Mouse (Mus musculus) heart, adult 2 months (tissue): ENCODE results near the gene Yars. TPM values are rescaled to one million over a fixed set of nuclear protein-coding genes. Genes with fewer than 3 reads are reported as not detected.
A peak's percentile ranks its signal among the peaks of the same experiment; 100 is the strongest.

Experiments used
- DNase-seq, 2 experiments: peaks; one replicate each; pipeline ENCODE4 v3.0.0; 2021
- H3K27ac ChIP-seq: fragments of 200-600 bp; 2 replicates; pipeline ENCODE4 v1.8.1; 2022
- H3K27me3 ChIP-seq: fragments of 200-500 bp; 2 replicates; pipeline ENCODE4 v1.6.1; 2012; ENCODE audit warnings: mild to moderate bottlenecking, low read length, inconsistent platforms, mixed read lengths; ENCODE audit not compliant: control insufficient read depth, insufficient read depth
- H3K36me3 ChIP-seq: fragments of 200-500 bp; 2 replicates; pipeline ENCODE4 v1.6.1; 2012; ENCODE audit warnings: low read length, inconsistent platforms; ENCODE audit not compliant: control insufficient read depth, insufficient read depth
- H3K4me1 ChIP-seq: fragments of 200-500 bp; 2 replicates; pipeline ENCODE4 v1.6.1; 2011; ENCODE audit warnings: low read length; ENCODE audit not compliant: control insufficient read depth, insufficient read depth
- H3K4me3 ChIP-seq: fragments of 200-600 bp; 2 replicates; pipeline ENCODE4 v1.8.1; 2022
- H3K79me2 ChIP-seq: fragments of 200-500 bp; replicated peaks from 2 replicates; pipeline ENCODE4 v1.6.1; 2012; ENCODE audit warnings: mild to moderate bottlenecking, inconsistent platforms, low read length, moderate library complexity, mixed read lengths; ENCODE audit not compliant: control insufficient read depth, insufficient read depth
- H3K9ac ChIP-seq: fragments of 200-500 bp; 2 replicates; pipeline ENCODE4 v1.6.1; 2012; ENCODE audit warnings: low read depth, mild to moderate bottlenecking, control low read depth, inconsistent platforms, low read length, mixed read lengths
- CTCF ChIP-seq: fragments of 200-600 bp; IDR thresholded peaks from 2 replicates; pipeline ENCODE4 v1.8.1; 2022; ENCODE audit warnings: antibody characterized with exemption, mild to moderate bottlenecking, moderate library complexity
- EP300 ChIP-seq: fragments of 200-500 bp; IDR thresholded peaks from 2 replicates; pipeline ENCODE4 v1.6.1; 2011; ENCODE audit warnings: low read depth, low read length, control low read depth; ENCODE audit not compliant: insufficient read depth
- POLR2A ChIP-seq: fragments of 200-500 bp; IDR thresholded peaks from 2 replicates; pipeline ENCODE4 v1.6.1; 2011; ENCODE audit warnings: mild to moderate bottlenecking, low read depth, low read length, control low read depth; ENCODE audit not compliant: insufficient read depth
- WGBS: fragments of 180-500 bp; shearing (Covaris S2); methylation state at CpG from one replicate; pipeline ENCODE4 v1.1.7; 2018; 5-methylcytosine and 5-hydroxymethylcytosine counted together
- intact Hi-C: fragments of 180-260 bp; cut with DNase I; formaldehyde crosslinking; loops from one replicate; pipeline ENCODE4 v1.15.1; 2025
- polyA plus RNA-seq: library from polyadenylated mRNA; depleted of rRNA; stranded (reverse); fragments of >200 nt; gene quantifications from 2 replicates; pipeline ENCODE4 v1.2.3, GENCODE M21; 2012
- total RNA-seq, 2 experiments: library from RNA; stranded (reverse); gene quantifications; 2 replicates each; pipeline ENCODE4 v1.2.3; 2021

The Yars gene
- total and polyA plus RNA-seq, 3 experiments: 10.4 to 29.7 (median 26.3) TPM

DNA sequence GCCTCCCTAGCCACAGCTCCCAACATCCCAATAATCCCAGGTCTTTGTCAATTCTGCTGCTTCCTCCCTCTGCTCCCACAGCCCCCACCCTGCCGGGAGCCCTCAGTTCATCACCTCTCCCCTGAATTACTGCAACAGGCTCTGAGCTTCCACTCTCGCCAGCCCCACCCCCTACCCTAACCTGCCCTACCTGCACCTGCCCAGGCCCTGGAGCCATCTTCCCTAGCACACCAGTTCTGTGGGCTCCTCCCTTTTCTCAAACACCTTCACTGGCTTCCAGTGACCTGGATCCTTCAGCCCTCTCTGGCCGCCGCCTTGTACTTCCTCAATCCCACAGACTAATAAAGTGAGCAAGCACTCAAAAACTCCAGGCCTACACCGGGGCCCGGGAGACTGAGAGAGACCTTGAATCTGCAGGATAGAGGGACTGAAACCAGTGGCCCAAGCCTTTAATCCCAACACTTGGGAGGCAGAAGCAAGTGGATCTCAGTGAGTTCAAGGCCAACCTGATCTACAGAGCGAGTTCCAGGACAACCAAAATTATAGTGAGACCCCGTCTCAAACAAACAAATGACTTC, 46.8 kb downstream of the Yars start:
- H3K36me3 ChIP-seq: no peaks in the 10 kb centered on the region
- H3K79me2 ChIP-seq: no peaks in the 10 kb centered on the region
- no peak overlapping the region for H3K9ac ChIP-seq
- intact Hi-C loops: no loop called here
- WGBS: 92% methylated on average over 8 of the region's 8 CpGs
- no peaks in the 10 kb centered on the region for H3K27me3 ChIP-seq
- H3K27ac ChIP-seq: no peak overlapping the region
- TF ChIP-seq CTCF (no peak), POLR2A (no peak), EP300 (no peak)
- no peak overlapping the region for H3K4me3 ChIP-seq
- peaks cover 5% of the 10 kb centered on the region for H3K4me1 ChIP-seq
- DNase-seq: no peak

DNA sequence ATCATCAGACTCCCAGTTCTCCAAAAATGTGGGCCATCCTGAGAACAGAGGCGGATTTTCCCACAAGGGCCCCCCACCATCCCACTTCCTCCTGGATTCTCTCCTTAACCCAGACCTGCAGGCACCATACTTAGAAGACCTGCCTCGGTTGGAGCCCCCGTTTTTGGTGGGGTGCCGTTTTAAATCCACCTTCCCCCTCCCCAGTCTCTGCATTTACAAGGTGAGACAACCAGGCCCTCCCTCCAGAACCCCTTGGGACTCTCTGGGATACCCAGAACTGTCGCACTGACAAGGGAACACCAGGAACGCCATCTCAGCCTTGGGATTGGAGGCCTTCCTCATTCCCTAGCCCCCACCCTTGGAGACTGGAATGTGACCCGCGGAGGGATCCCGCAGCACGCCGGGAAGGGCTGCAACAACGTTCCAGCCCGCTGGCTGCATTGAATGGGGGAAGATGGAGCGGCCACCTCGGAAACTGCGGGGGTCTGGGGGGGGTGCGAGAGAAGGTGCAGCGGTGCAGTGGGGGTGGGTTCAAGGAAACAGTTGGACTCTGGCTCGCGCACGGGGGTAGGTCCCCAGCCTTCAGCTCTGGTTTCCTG, 48.4 kb downstream of the Yars start:
- intact Hi-C loops: no loop called here
- 49% methylated on average over 21 of the region's 21 CpGs for WGBS
- no peaks in the 10 kb centered on the region for H3K36me3 ChIP-seq
- TF ChIP-seq EP300 (no peak), CTCF (no peak), POLR2A (no peak)
- H3K27me3 ChIP-seq: no peaks in the 10 kb centered on the region
- no peak overlapping the region for H3K4me3 ChIP-seq
- H3K79me2 ChIP-seq: no peaks in the 10 kb centered on the region
- H3K27ac ChIP-seq: no peak overlapping the region
- DNase-seq: peak in 1 of 2 experiments; percentile 2
- H3K9ac ChIP-seq: no peak overlapping the region
- peaks cover 7% of the 10 kb centered on the region for H3K4me1 ChIP-seq

DNA sequence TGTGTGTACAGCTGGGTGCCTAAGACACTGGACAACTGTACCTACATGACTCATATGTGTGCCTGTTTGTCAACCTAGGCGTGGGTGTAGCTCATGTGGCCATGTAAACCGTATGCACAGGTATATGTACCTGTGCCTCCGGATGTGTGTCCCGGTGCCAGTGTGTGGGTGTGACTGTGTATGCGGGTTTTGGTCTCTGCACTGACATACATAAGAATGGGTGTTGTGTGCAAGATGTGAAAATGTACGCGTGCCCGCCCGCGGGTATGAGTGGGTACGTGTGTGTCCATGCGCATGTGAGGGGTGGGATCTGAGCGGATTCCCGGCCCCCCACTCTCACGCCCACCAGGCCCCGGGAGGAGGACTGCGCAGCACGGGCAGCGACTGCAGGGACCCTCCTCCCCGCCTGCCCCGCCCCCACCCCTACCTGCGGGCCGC, 49.0 kb downstream of the Yars start:
- peaks cover 7% of the 10 kb centered on the region for H3K4me1 ChIP-seq

DNA sequence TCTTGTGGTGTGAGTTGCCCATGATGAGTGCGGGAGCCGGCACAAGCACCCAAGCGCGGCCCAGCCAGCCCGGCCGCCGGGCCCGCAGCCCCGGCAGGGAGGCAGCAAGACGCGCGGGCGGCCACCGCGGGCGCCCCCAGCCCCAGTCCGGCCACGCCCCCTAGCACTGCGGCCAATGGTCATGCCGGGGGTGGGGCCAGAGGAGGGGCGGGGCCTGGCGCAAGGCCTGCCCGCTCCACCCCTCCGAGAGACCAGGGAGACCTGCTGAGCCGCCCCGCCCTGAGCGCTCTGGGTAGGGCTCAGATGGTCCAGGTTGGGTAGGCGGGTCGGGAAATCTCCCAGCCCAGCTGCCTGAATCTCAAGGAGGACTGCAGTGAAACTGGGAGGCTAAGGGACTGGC, 49.5 kb downstream of the Yars start:
- H3K27me3 ChIP-seq: no peaks in the 10 kb centered on the region
- peaks cover 7% of the 10 kb centered on the region for H3K4me1 ChIP-seq
- DNase-seq: peak; percentile 52 to 58
- intact Hi-C loops: no loop called here
- no peaks in the 10 kb centered on the region for H3K36me3 ChIP-seq
- no peaks in the 10 kb centered on the region for H3K79me2 ChIP-seq
- peak overlapping the region; percentile 45 for H3K4me3 ChIP-seq
- TF ChIP-seq POLR2A (no peak), EP300 (no peak), CTCF (no peak)
- no peak overlapping the region for H3K9ac ChIP-seq
- H3K27ac ChIP-seq: no peak overlapping the region
- 4% methylated on average over 27 of the region's 29 CpGs for WGBS

More for the DNA sequence above, 49.0 kb downstream of the Yars start:
- no peaks in the 10 kb centered on the region for H3K36me3 ChIP-seq
- H3K79me2 ChIP-seq: no peaks in the 10 kb centered on the region
- no peak overlapping the region for H3K27ac ChIP-seq
- H3K27me3 ChIP-seq: no peaks in the 10 kb centered on the region
- peak overlapping the region; percentile 45 for H3K4me3 ChIP-seq
- 16% methylated on average over 22 of the region's 23 CpGs for WGBS
- no peak for DNase-seq
- TF ChIP-seq CTCF (no peak), EP300 (no peak), POLR2A (no peak)
- no peak overlapping the region for H3K9ac ChIP-seq
- intact Hi-C loops: no loop called here

DNA sequence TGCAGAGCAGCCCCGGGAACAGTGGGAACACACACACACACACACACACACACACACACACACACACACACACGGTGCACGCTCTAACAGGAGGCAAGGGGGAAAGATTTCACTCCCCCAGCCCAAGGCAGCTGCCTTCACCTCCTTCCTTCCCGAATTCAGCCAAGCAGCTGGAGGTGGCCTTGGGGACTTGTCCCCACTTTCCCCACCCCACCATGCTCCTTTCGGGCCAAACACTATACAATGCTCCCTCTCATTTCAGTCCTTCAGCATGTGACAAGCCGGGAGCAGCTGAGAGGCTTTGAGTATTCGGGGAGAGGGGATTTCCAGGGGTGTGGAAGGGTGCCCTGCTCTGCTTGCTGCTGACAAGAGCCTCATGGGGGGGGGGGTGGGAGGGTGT, 52.3 kb downstream of the Yars start:
- TF ChIP-seq POLR2A (no peak), CTCF (no peak), EP300 (no peak)
- intact Hi-C loops: no loop called here
- no peaks in the 10 kb centered on the region for H3K79me2 ChIP-seq
- H3K27me3 ChIP-seq: no peaks in the 10 kb centered on the region
- WGBS: 33% methylated on average over 7 of the region's 7 CpGs
- H3K4me1 ChIP-seq: peaks cover 3% of the 10 kb centered on the region; the same call in 1 of the 2 replicates
- no peak for DNase-seq
- no peak overlapping the region for H3K27ac ChIP-seq
- no peak overlapping the region for H3K4me3 ChIP-seq
- H3K9ac ChIP-seq: no peak overlapping the region
- no peaks in the 10 kb centered on the region for H3K36me3 ChIP-seq

DNA sequence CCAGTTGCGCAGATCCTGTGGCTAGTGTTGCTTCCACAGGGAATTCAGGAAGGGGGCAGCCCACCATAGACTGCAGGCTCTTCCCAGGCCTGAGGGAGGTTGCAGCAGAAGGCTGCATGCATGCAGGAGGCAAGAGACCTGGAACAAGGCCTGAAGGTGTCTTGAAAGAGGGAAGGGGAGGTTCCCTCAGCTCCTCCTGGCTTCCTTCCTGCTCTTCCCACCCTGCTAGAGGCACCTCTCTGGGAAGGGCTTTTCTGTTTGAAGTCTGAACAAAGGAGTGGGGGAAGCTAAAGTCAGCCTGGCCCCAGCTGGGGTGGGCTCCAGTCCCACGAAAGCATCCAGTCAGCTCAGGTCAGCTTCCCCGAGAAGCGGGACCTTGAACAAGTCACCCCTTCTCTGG, 52.8 kb downstream of the Yars start:
- TF ChIP-seq CTCF: no peak
- no peak for TF ChIP-seq POLR2A
- TF ChIP-seq EP300: no peak
- H3K27ac ChIP-seq: no peak overlapping the region
- intact Hi-C loops: no loop called here

More for the DNA sequence above, 52.8 kb downstream of the Yars start:
- H3K36me3 ChIP-seq: no peaks in the 10 kb centered on the region
- H3K4me1 ChIP-seq: peaks cover 3% of the 10 kb centered on the region; the same call in 1 of the 2 replicates
- 41% methylated on average over 4 of the region's 4 CpGs for WGBS
- DNase-seq: no peak
- H3K79me2 ChIP-seq: no peaks in the 10 kb centered on the region
- no peak overlapping the region for H3K9ac ChIP-seq
- H3K4me3 ChIP-seq: no peak overlapping the region
- no peaks in the 10 kb centered on the region for H3K27me3 ChIP-seq
